Mouse (Mus musculus): ENCODE data around the gene Fmo9.

Gene Fmo9

DNA sequence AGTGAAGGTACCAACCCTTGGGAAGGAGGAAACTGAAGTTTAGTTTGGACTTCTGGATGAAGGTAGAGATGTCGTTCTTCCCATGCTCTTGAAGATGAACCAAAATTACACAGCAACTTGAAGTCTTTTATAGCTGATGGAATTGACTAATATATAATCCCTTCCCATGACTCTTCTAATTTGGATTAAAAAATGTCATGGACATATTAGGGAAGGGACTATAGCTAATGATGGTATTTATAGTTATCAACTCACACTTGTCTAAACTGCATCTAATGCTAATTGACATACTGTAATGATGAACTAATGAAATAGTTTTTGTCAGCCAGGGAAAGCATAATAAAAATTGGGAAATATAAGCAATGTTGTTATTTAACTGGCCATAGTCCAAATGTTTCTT lies at the start of gene Fmo9:
Gene Fmo9, minus strand, starts transcription at position 101 of the 400 bp plus-strand sequence.
- in situ Hi-C loops (cut with MboI; ENCODE audit: low sequenced_read_pairs): no loop called here

DNA sequence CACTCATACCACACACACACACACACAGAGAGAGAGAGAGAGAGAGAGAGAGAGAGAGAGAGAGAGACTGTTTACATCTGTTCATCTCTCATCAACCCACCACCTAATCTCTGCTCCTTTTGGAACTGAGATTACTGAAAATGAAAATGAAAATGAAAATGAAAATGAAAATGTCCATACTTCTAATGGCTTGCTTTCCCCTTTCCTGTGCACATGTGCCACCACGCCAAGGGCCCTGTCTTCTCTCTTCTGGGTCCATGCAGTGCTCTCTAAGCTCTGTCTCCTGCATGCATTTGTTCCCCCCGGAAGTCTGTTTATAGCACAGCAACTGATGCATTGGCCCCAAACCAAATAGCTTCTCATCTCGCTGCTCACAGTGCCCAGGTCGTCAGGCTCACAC lies 49.2 kb upstream of the Fmo9 start:
- in situ Hi-C loops (cut with MboI; ENCODE audit: low sequenced_read_pairs): loop anchor here (25.0 kb wide), 2 partner anchors 294 to 481 kb away; no protein-coding TSS in a partner anchor

DNA sequence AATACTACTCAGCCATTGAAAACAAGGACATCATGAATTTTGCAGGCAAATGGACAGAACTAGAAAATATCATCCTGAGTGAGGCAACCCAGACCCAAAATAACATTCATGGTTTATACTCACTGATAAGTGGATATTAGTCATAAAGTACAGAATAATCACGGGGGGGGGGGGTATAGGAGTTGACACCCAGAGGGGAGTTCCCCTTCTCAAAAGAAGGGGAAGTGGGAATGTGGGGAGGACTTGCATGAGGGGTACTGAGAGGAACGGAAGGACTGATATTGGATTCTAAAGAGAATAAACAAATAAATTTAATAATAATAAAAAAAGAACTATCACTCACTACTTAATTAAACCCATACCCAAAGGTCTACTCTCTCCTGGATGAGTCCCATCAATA lies 48.6 kb upstream of the Fmo9 start:
- in situ Hi-C loops (cut with MboI; ENCODE audit: low sequenced_read_pairs): loop anchor here (25.0 kb wide), 2 partner anchors 293 to 482 kb away; no protein-coding TSS in a partner anchor

DNA sequence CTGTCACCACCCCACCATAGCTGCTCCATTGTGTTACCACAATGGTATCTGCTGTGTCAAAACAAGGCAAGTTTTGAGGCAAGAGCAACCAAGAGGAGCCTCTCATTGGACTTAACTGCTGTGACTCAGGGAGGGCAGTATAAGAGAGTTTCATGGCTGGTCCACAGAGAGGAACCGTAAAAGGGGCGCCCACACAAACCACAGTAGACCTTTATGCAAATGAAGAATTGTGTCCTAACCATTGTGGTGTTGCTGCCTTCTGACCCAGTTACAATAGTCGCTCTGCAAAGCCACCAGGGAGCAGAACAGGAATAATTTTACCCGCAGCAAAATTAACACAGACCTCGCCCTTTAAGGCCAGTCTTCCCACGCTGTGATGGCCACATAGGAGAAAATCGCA lies 29.2 kb upstream of the Fmo9 start:
- in situ Hi-C loops (cut with MboI; ENCODE audit: low sequenced_read_pairs): no loop called here

DNA sequence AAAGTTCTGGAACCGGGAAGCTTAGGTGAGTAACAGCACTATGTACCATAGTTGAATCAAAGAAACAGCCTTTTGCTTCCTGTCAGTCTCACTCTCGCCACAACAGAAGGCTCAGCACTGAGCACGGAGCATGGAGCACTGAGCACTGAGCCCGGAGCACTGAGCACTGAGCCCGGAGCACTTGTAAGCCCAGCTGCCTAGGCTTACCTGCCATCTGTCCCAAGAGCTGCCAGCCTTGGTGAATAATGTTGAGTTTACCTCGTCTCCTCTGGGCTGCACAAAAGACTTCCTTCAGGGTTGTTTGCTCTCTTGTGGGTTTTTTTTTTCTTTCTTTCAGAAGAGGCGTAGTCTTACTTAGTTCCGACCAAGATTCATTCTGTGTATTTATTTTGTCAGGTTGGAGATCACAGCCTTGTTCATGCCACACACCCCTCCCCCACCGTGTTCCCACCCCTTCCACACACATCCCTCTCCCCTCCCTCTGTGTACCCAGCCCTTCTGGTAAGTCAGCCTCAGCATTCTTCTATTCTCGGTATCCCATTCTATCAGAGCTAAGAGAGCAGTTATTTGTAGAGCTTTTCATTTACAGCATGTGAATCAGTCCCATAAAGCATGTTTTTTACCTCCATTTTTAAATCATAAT lies 20.7 kb upstream of the Fmo9 start:
- in situ Hi-C loops (cut with MboI; ENCODE audit: low sequenced_read_pairs): no loop called here

DNA sequence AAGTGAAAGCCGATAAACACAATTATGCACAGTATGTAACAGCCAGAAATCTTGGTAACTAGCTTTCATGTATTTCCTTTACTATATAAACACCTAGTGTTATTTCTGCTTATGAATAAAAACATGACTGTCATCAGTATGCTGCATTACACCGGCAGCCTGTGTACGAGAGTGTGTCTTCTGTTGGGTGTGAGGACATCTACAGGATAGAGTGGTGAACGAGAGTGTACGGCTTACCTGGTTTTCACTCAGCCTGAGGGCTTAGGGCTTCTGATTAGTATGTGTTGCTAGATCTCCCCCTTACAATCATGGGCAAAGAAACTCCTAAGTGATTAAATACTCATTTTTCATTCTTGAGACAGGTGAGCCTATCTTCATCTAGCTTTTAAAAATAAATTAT lies 12.4 kb downstream of the Fmo9 start:
- in situ Hi-C loops (cut with MboI; ENCODE audit: low sequenced_read_pairs): no loop called here

DNA sequence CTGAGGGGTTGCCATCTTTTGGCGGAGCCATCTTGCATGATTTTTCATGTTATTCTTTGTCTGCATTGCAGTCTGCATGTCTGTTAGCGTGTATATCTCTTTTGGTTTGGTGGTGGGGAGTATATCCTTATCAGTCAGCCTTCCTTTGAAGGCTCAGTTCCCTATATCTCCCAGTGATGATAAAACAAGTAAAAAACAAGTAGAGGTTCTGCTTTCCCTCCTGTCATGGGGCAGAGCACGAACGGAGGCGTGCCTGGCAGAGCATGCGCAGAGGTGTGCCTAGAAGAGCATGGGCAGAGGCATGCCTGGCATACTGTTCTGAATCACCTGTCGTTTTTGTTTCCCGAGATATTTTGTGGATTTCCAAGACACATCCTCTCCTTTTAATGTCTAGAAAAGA lies 20.8 kb downstream of the Fmo9 start:
- in situ Hi-C loops (cut with MboI; ENCODE audit: low sequenced_read_pairs): no loop called here

DNA sequence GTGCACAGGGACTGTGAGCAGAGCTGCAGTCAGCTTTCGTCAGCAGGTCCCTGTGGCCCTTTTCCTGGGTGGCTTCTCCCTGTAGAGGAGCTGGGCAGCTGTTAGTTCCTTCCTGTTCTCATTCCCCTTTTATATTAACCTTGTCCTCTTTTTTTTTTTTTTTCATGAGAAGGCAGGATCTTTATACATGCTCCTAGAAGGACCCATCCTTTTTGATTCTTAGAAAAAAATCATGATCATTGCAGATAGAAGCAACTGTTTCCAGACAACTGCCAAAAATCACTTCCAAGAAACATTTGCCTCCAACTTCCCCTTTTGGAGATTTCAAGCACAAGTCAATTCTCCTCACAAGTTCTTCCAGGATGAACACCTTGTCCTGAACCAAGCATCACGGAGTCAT lies 34.1 kb downstream of the Fmo9 start, which contains the start of gene Gm4847:
Gene Gm4847, minus strand, starts transcription at position 101 of the 400 bp plus-strand sequence.
- in situ Hi-C loops (cut with MboI; ENCODE audit: low sequenced_read_pairs): no loop called here

Data from CH12F3 (cell line).